8 mouse cellular contexts compared by ENCODE assay signal in genomic region chr10:61783621-61784251, GRCm38 (mm10). TPM values are rescaled to one million over a fixed set of nuclear protein-coding genes. Genes with fewer than 3 reads are reported as not detected.
A peak's percentile ranks its signal among the peaks of the same experiment; 100 is the strongest.
DNase-seq lines count a peak whose midpoint lies in the region; ATAC-seq lines count a peak whose summit lies in the region.

TSS of gene H2afy2 (minus strand) at chr10:61784147.

- peak within 1 kb of the TSS; percentile 57 for H3K4me2 ChIP-seq in forebrain, embryonic 11.5 days (ENCODE audit: low read depth, low read length, severe bottlenecking)
- H3K4me2 ChIP-seq in heart, embryonic 14.5 days (ENCODE audit: low read length), result peak within 1 kb of the TSS; percentile 91
- peak within 1 kb of the TSS; percentile 62 for H3K4me2 ChIP-seq in liver, embryonic 11.5 days
- H3K4me2 ChIP-seq in neural tube, embryonic 11.5 days (ENCODE audit: low read depth), result peak within 1 kb of the TSS; percentile 58

- H3K4me1 ChIP-seq in megakaryocyte, embryonic 14.5 days, result peaks cover 16% of the 10 kb centered on the region
- peaks cover 8% of the 10 kb centered on the region; the same call in 1 of the 2 replicates for H3K4me1 ChIP-seq in forebrain, embryonic 11.5 days (replicated peaks; ENCODE audit: control insufficient read depth, insufficient read depth, low read length)
- H3K4me1 ChIP-seq in heart, embryonic 14.5 days (ENCODE audit: control insufficient read depth in 2 of 2, insufficient read depth in 2 of 2, low read length in 2 of 2), result peaks cover 6% of the 10 kb centered on the region in 2 experiments; a peak in 3 of 4 replicates
- H3K4me1 ChIP-seq in liver, embryonic 11.5 days (replicated peaks; ENCODE audit: control insufficient read depth, insufficient read depth, low read length), result no peaks in the 10 kb centered on the region
- H3K4me1 ChIP-seq in neural tube, embryonic 11.5 days (ENCODE audit: control insufficient read depth, insufficient read depth, low read length), result peaks cover 2% of the 10 kb centered on the region; the same call in 1 of the 2 replicates

- under 1% methylated on average over 50 of the region's 50 CpGs for WGBS in forebrain, embryonic 11.5 days
- WGBS in heart, embryonic 14.5 days, result under 1% methylated on average over 50 of the region's 50 CpGs
- 1% methylated on average over 50 of the region's 50 CpGs for WGBS in liver, embryonic 11.5 days
- WGBS in neural tube, embryonic 11.5 days, result under 1% methylated on average over 50 of the region's 50 CpGs

- no peak for ATAC-seq in megakaryocyte, adult 5-6 weeks (ENCODE audit: poor library complexity, severe bottlenecking)
- ATAC-seq in forebrain, embryonic 11.5 days (replicated peaks; ENCODE audit: low FRiP score), result peak; percentile 85
- ATAC-seq in heart, embryonic 14.5 days (ENCODE audit: insufficient number of reproducible peaks, insufficient read depth, low FRiP score, low read depth), result peak; percentile 72
- 0 out of 2 replicates have a peak, but pooled peaks have one; percentile 31 for ATAC-seq in liver, embryonic 11.5 days (replicated peaks; ENCODE audit: low FRiP score)
- peak; percentile 89 for ATAC-seq in neural tube, embryonic 11.5 days (ENCODE audit: insufficient read depth, low FRiP score, low TSS enrichment)

- H3K9ac ChIP-seq in forebrain, embryonic 11.5 days (ENCODE audit: low read length), result peak within 1 kb of the TSS; percentile 100
- H3K9ac ChIP-seq in heart, embryonic 14.5 days (ENCODE audit: low read length), result peak within 1 kb of the TSS; percentile 93
- peak within 1 kb of the TSS; percentile 62 for H3K9ac ChIP-seq in liver, embryonic 11.5 days (ENCODE audit: low read depth, low read length)
- peak within 1 kb of the TSS; percentile 99 for H3K9ac ChIP-seq in neural tube, embryonic 11.5 days (ENCODE audit: low read length)

- H3K27me3 ChIP-seq in megakaryocyte, embryonic 14.5 days (replicated peaks), result peaks cover 77% of the 10 kb centered on the region
- no peaks in the 10 kb centered on the region for H3K27me3 ChIP-seq in forebrain, embryonic 11.5 days (ENCODE audit: control insufficient read depth, insufficient read depth, low read length)
- no peaks in the 10 kb centered on the region for H3K27me3 ChIP-seq in heart, embryonic 14.5 days (ENCODE audit: control insufficient read depth, insufficient read depth, low read length)
- peaks cover 39% of the 10 kb centered on the region for H3K27me3 ChIP-seq in liver, embryonic 11.5 days (replicated peaks; ENCODE audit: control insufficient read depth, insufficient read depth, low read length)
- H3K27me3 ChIP-seq in neural tube, embryonic 11.5 days (ENCODE audit: control insufficient read depth, insufficient read depth, low read length), result no peaks in the 10 kb centered on the region

- no peaks in the 10 kb centered on the region for H3K36me3 ChIP-seq in megakaryocyte, embryonic 14.5 days (replicated peaks; ENCODE audit: low read length)
- H3K36me3 ChIP-seq in forebrain, embryonic 11.5 days (ENCODE audit: control insufficient read depth, insufficient read depth, low read length), result no peaks in the 10 kb centered on the region
- H3K36me3 ChIP-seq in heart, embryonic 14.5 days (ENCODE audit: control insufficient read depth, insufficient read depth, low read length), result no peaks in the 10 kb centered on the region
- no peaks in the 10 kb centered on the region for H3K36me3 ChIP-seq in liver, embryonic 11.5 days (ENCODE audit: control insufficient read depth, insufficient read depth, low read length)
- H3K36me3 ChIP-seq in neural tube, embryonic 11.5 days (ENCODE audit: control insufficient read depth, insufficient read depth, low read length), result no peaks in the 10 kb centered on the region

- H3K9me3 ChIP-seq in megakaryocyte, embryonic 14.5 days, result peaks cover 2% of the 10 kb centered on the region
- no peaks in the 10 kb centered on the region for H3K9me3 ChIP-seq in forebrain, embryonic 11.5 days (ENCODE audit: control insufficient read depth, low read length)
- no peaks in the 10 kb centered on the region for H3K9me3 ChIP-seq in heart, embryonic 14.5 days (ENCODE audit: control insufficient read depth, low read length)
- H3K9me3 ChIP-seq in liver, embryonic 11.5 days (ENCODE audit: control insufficient read depth, low read length), result no peaks in the 10 kb centered on the region
- H3K9me3 ChIP-seq in neural tube, embryonic 11.5 days (ENCODE audit: control insufficient read depth, low read length), result no peaks in the 10 kb centered on the region

- DNase-seq in forebrain, embryonic 11.5 days (ENCODE audit: low spot score), result peak; percentile 94
- peak; percentile 81 for DNase-seq in kidney, postnatal 10 days
- peak; percentile 72 for DNase-seq in liver, embryonic 11.5 days (ENCODE audit: low spot score)
- DNase-seq in neural tube, embryonic 11.5 days (ENCODE audit: low spot score), result peak; percentile 92
- no peak for DNase-seq in thymus, postnatal 0 days (ENCODE audit: low spot score)

- peak within 1 kb of the TSS; percentile 98 for H3K27ac ChIP-seq in forebrain, embryonic 11.5 days (ENCODE audit: low read depth, low read length)
- H3K27ac ChIP-seq in heart, embryonic 14.5 days (replicated peaks in 1 of 2; ENCODE audit: control insufficient read depth in 1 of 2, insufficient read depth in 1 of 2, low read depth in 2 of 2, low read length in 2 of 2), result peak within 1 kb of the TSS; percentile 56 to 84
- H3K27ac ChIP-seq in liver, embryonic 11.5 days (ENCODE audit: low read depth, low read length), result peak within 1 kb of the TSS; percentile 57
- H3K27ac ChIP-seq in neural tube, embryonic 11.5 days (ENCODE audit: low read depth, low read length), result peak within 1 kb of the TSS; percentile 90

- peak within 1 kb of the TSS; percentile 87 for H3K4me3 ChIP-seq in megakaryocyte, embryonic 14.5 days (replicated peaks)
- H3K4me3 ChIP-seq in forebrain, embryonic 11.5 days (ENCODE audit: low read depth, low read length), result peak within 1 kb of the TSS; percentile 94
- peak within 1 kb of the TSS; percentile 75 to 93 for H3K4me3 ChIP-seq in heart, embryonic 14.5 days (ENCODE audit: control insufficient read depth in 1 of 2, insufficient read depth in 1 of 2, low read depth in 1 of 2, low read length in 2 of 2)
- peak within 1 kb of the TSS; percentile 59 for H3K4me3 ChIP-seq in liver, embryonic 11.5 days (ENCODE audit: low read depth, low read length)
- peak within 1 kb of the TSS; percentile 61 for H3K4me3 ChIP-seq in neural tube, embryonic 11.5 days (ENCODE audit: low read depth, low read length)

RNA-seq across cellular contexts. Expression of gene H2afy2, which starts in this region (rescaled TPM):
- polyA plus RNA-seq in megakaryocyte, embryonic 14.5 days (2012; ENCODE audit: insufficient read depth, low replicate concordance), result 0.83 TPM in 1 of 2 replicates, not detected in the other
- total RNA-seq in megakaryocyte, adult 5-6 weeks (2015), result 0.50 and 0.76 TPM in 2 replicates
- total RNA-seq in megakaryocyte, adult 5-6 weeks (2017), result 0.73 and 1.2 TPM in 2 replicates
- 260 and 266 TPM in 2 replicates for polyA plus RNA-seq in forebrain, embryonic 11.5 days (2014; fragmentation: Nextera tagmentation; extraction: Ambion mirVana)
- polyA plus RNA-seq in heart, embryonic 14.5 days (2014; fragmentation: Nextera tagmentation; extraction: Ambion mirVana), result 35.0 and 35.4 TPM in 2 replicates
- 43.8 and 44.0 TPM in 2 replicates for polyA plus RNA-seq in liver, embryonic 11.5 days (2014; fragmentation: Nextera tagmentation; extraction: Ambion mirVana)
- polyA plus RNA-seq in neural tube, embryonic 11.5 days (2014; fragmentation: Nextera tagmentation; extraction: Ambion mirVana), result 246 and 247 TPM in 2 replicates
- 21.0 and 27.2 TPM in 2 replicates for polyA plus RNA-seq in thymus, postnatal 0 days (2015; fragmentation: Nextera tagmentation; extraction: Ambion mirVana)

Comparison
In these comparisons a context has a peak if more than half of its experiments do, and no peak if none do; other contexts are left out.
1. RNA of gene H2afy2 (polyA plus RNA-seq): 260 to 266 TPM in forebrain, embryonic 11.5 days, 246 to 247 TPM in neural tube, embryonic 11.5 days, 43.8 to 44.0 TPM in liver, embryonic 11.5 days, 35.0 to 35.4 TPM in heart, embryonic 14.5 days and 21.0 to 27.2 TPM in thymus, postnatal 0 days; 0.83 TPM in megakaryocyte, embryonic 14.5 days; every median in the first group is over 10 times any median in the second.
2. Peak in every context shown above with its lines, with median percentiles within 50 percentile points of each other: H3K4me3 ChIP-seq, H3K27ac ChIP-seq, H3K4me2 ChIP-seq and H3K9ac ChIP-seq.